Mouse (Mus musculus): Measurements from ENCODE around the gene Pdhx. TPM values are rescaled to one million over a fixed set of nuclear protein-coding genes. Genes with fewer than 3 reads are reported as not detected.

The Pdhx gene
- polyA plus RNA-seq, 1 experiment from 2014 or later, result 31.3 TPM

GRCm38 (mm10) chr2:103051937-103052893, 21.1 kb downstream of the Pdhx start:
- H3K4me3 ChIP-seq, result no peak overlapping the region
- no peaks in the 10 kb centered on the region for H3K27me3 ChIP-seq (replicated peaks)
- H3K36me3 ChIP-seq, result peaks cover 10% of the 10 kb centered on the region
- no peak for ATAC-seq
- no peaks in the 10 kb centered on the region for H3K9me3 ChIP-seq (replicated peaks)
- no peak overlapping the region for H3K27ac ChIP-seq
- no peak overlapping the region for H3K4me2 ChIP-seq
- no peak overlapping the region for H3K9ac ChIP-seq
- WGBS (ENCODE audit: insufficient replicate concordance), result 78% methylated on average over 19 of the region's 19 CpGs
- H3K4me1 ChIP-seq, result peaks cover 3% of the 10 kb centered on the region; the same call in 1 of the 2 replicates

GRCm38 (mm10) chr2:103045286-103045685, 28.0 kb downstream of the Pdhx start:
- 87% methylated on average over 2 of the region's 2 CpGs for WGBS (ENCODE audit: insufficient replicate concordance)
- H3K9ac ChIP-seq, result no peak overlapping the region
- peaks cover 22% of the 10 kb centered on the region for H3K36me3 ChIP-seq
- no peak overlapping the region for H3K4me3 ChIP-seq
- no peak overlapping the region for H3K4me2 ChIP-seq
- no peak for ATAC-seq
- no peaks in the 10 kb centered on the region for H3K9me3 ChIP-seq (replicated peaks)
- no peaks in the 10 kb centered on the region for H3K27me3 ChIP-seq (replicated peaks)
- H3K4me1 ChIP-seq, result peaks cover 1% of the 10 kb centered on the region; the same call in 1 of the 2 replicates
- no peak overlapping the region for H3K27ac ChIP-seq

GRCm38 (mm10) chr2:103040896-103041295, 32.4 kb downstream of the Pdhx start:
- no peak for ATAC-seq
- Histone ChIP-seq H3K27ac (no peak overlapping the region), H3K4me2 (no peak overlapping the region), H3K36me3 (peaks cover 29% of the 10 kb centered on the region), H3K4me1 (no peaks in the 10 kb centered on the region), H3K9ac (no peak overlapping the region), H3K9me3 (replicated peaks) (no peaks in the 10 kb centered on the region), H3K4me3 (no peak overlapping the region), H3K27me3 (replicated peaks) (no peaks in the 10 kb centered on the region)
- 91% methylated on average over 8 of the region's 8 CpGs for WGBS (ENCODE audit: insufficient replicate concordance)

GRCm38 (mm10) chr2:103037831-103038230, 35.5 kb downstream of the Pdhx start:
- H3K4me2 ChIP-seq, result no peak overlapping the region
- no peak overlapping the region for H3K4me3 ChIP-seq
- no peaks in the 10 kb centered on the region for H3K4me1 ChIP-seq
- no peak overlapping the region for H3K9ac ChIP-seq
- ATAC-seq, result no peak
- H3K9me3 ChIP-seq (replicated peaks), result no peaks in the 10 kb centered on the region
- 80% methylated on average over 4 of the region's 4 CpGs for WGBS (ENCODE audit: insufficient replicate concordance)
- H3K27me3 ChIP-seq (replicated peaks), result no peaks in the 10 kb centered on the region
- H3K36me3 ChIP-seq, result peaks cover 32% of the 10 kb centered on the region
- no peak overlapping the region for H3K27ac ChIP-seq

GRCm38 (mm10) chr2:103022728-103023127, 50.6 kb downstream of the Pdhx start:
- no peak overlapping the region for H3K4me2 ChIP-seq
- no peak overlapping the region for H3K4me3 ChIP-seq
- no peaks in the 10 kb centered on the region for H3K9me3 ChIP-seq (replicated peaks)
- H3K4me1 ChIP-seq, result peaks cover 22% of the 10 kb centered on the region
- H3K9ac ChIP-seq, result no peak overlapping the region
- no peaks in the 10 kb centered on the region for H3K27me3 ChIP-seq (replicated peaks)
- WGBS (ENCODE audit: insufficient replicate concordance), result 89% methylated on average over 3 of the region's 3 CpGs
- H3K27ac ChIP-seq, result no peak overlapping the region
- ATAC-seq, result no peak
- H3K36me3 ChIP-seq, result peaks cover 41% of the 10 kb centered on the region

GRCm38 (mm10) chr2:103020191-103020987, 52.9 kb downstream of the Pdhx start:
- H3K9me3 ChIP-seq (replicated peaks), result no peaks in the 10 kb centered on the region
- H3K4me1 ChIP-seq, result peaks cover 32% of the 10 kb centered on the region
- H3K27me3 ChIP-seq (replicated peaks), result no peaks in the 10 kb centered on the region
- H3K4me2 ChIP-seq, result no peak overlapping the region
- H3K4me3 ChIP-seq, result no peak overlapping the region
- ATAC-seq, result no peak
- 81% methylated on average over 4 of the region's 4 CpGs for WGBS (ENCODE audit: insufficient replicate concordance)
- H3K36me3 ChIP-seq, result peaks cover 23% of the 10 kb centered on the region
- no peak overlapping the region for H3K27ac ChIP-seq
- no peak overlapping the region for H3K9ac ChIP-seq

- no peak for ATAC-seq
- Histone ChIP-seq H3K27ac (no peak overlapping the region), H3K9me3 (replicated peaks) (no peaks in the 10 kb centered on the region), H3K4me2 (no peak overlapping the region), H3K36me3 (peaks cover 19% of the 10 kb centered on the region), H3K4me3 (no peak overlapping the region), H3K4me1 (peaks cover 32% of the 10 kb centered on the region), H3K9ac (no peak overlapping the region), H3K27me3 (replicated peaks) (no peaks in the 10 kb centered on the region)
- 79% methylated on average over 9 of the region's 9 CpGs for WGBS (ENCODE audit: insufficient replicate concordance)
Observed at GRCm38 (mm10) chr2:103018817-103019494, 54.4 kb downstream of the Pdhx start.

GRCm38 (mm10) chr2:103017391-103017824, 55.9 kb downstream of the Pdhx start:
- Histone ChIP-seq H3K36me3 (peaks cover 7% of the 10 kb centered on the region), H3K9me3 (replicated peaks) (no peaks in the 10 kb centered on the region), H3K4me3 (no peak overlapping the region), H3K27ac (no peak overlapping the region), H3K27me3 (replicated peaks) (no peaks in the 10 kb centered on the region), H3K4me2 (peak overlapping the region; percentile 37), H3K4me1 (peaks cover 32% of the 10 kb centered on the region), H3K9ac (no peak overlapping the region)
- peak; percentile 91 for ATAC-seq
- 22% methylated on average over 2 of the region's 2 CpGs for WGBS (ENCODE audit: insufficient replicate concordance)

GRCm38 (mm10) chr2:103016089-103016488, 57.2 kb downstream of the Pdhx start:
- peaks cover 32% of the 10 kb centered on the region for H3K4me1 ChIP-seq
- ATAC-seq, result no peak
- no peaks in the 10 kb centered on the region for H3K36me3 ChIP-seq
- H3K27me3 ChIP-seq (replicated peaks), result no peaks in the 10 kb centered on the region
- no peaks in the 10 kb centered on the region for H3K9me3 ChIP-seq (replicated peaks)
- no peak overlapping the region for H3K4me2 ChIP-seq
- H3K27ac ChIP-seq, result no peak overlapping the region
- H3K4me3 ChIP-seq, result no peak overlapping the region
- no peak overlapping the region for H3K9ac ChIP-seq

- H3K4me3 ChIP-seq, result no peak overlapping the region
- 84% methylated on average over 4 of the region's 4 CpGs for WGBS (ENCODE audit: insufficient replicate concordance)
- no peak for ATAC-seq
- no peak overlapping the region for H3K27ac ChIP-seq
- H3K4me1 ChIP-seq, result peaks cover 11% of the 10 kb centered on the region
- no peak overlapping the region for H3K9ac ChIP-seq
- H3K4me2 ChIP-seq, result no peak overlapping the region
- no peaks in the 10 kb centered on the region for H3K27me3 ChIP-seq (replicated peaks)
- no peaks in the 10 kb centered on the region for H3K9me3 ChIP-seq (replicated peaks)
- no peaks in the 10 kb centered on the region for H3K36me3 ChIP-seq
Observed at GRCm38 (mm10) chr2:103012782-103013575, 60.3 kb downstream of the Pdhx start.

- ATAC-seq, result no peak
- WGBS (ENCODE audit: insufficient replicate concordance), result 65% methylated on average over 3 of the region's 3 CpGs
Observed at GRCm38 (mm10) chr2:103008221-103008620, 65.1 kb downstream of the Pdhx start.

More at GRCm38 (mm10) chr2:103008221-103008620, 65.1 kb downstream of the Pdhx start:
- Histone ChIP-seq H3K27me3 (replicated peaks) (no peaks in the 10 kb centered on the region), H3K4me1 (no peaks in the 10 kb centered on the region; the same call in 1 of the 2 replicates), H3K4me3 (no peak overlapping the region), H3K9me3 (replicated peaks) (no peaks in the 10 kb centered on the region), H3K36me3 (no peaks in the 10 kb centered on the region), H3K4me2 (no peak overlapping the region), H3K9ac (no peak overlapping the region), H3K27ac (no peak overlapping the region)

Measured in liver, embryonic 12.5 days (tissue).